Mouse (Mus musculus) kidney, embryonic 16.5 days (tissue): ENCODE results near the gene Selenos. TPM values are rescaled to one million over a fixed set of nuclear protein-coding genes. Genes with fewer than 3 reads are reported as not detected.

Source experiments
- polyA plus RNA-seq: library from polyadenylated mRNA; unstranded; fragments of >200 nt; fragmentation: Nextera tagmentation; extraction: Ambion mirVana; gene quantifications from 2 replicates; pipeline ENCODE4 v1.2.1, GENCODE M21; 2015

Gene Selenos
- polyA plus RNA-seq, 1 experiment from 2014 or later: 125 TPM

Other genes with a start within 250 kb of the Selenos start
- 1.9 and 2.0 TPM in 2 replicates for gene Pcsk6, start 217.9 kb upstream of the Selenos start, polyA plus RNA-seq
- not detected in 2 replicates for gene Gm45213, start 36.0 kb upstream of the Selenos start, polyA plus RNA-seq
- 159 and 167 TPM in 2 replicates for gene Snrpa1, start 20.6 kb upstream of the Selenos start, polyA plus RNA-seq
- 13.4 and 13.9 TPM in 2 replicates for gene Chsy1, start 29.9 kb downstream of the Selenos start, polyA plus RNA-seq